Mouse (Mus musculus) hindbrain, embryonic 12.5 days (tissue): ENCODE data around the gene Csmd2. TPM values are rescaled to one million over a fixed set of nuclear protein-coding genes. Genes with fewer than 3 reads are reported as not detected.

Experiments used
- ATAC-seq: fragments of 200-750 bp; cut with Nextera tagmentation; 2 replicates; pipeline ENCODE4 v1.8.0; 2017; ENCODE audit warnings: moderate TSS enrichment; ENCODE audit not compliant: low FRiP score
- H3K27ac ChIP-seq: fragments of 300-500 bp; sonication (generic); 2 replicates; pipeline ENCODE4 v1.5.1; 2016; ENCODE audit warnings: mild to moderate bottlenecking
- H3K27me3 ChIP-seq: fragments of 300-500 bp; sonication (generic); 2 replicates; pipeline ENCODE4 v1.6.1; 2016; ENCODE audit warnings: mild to moderate bottlenecking
- H3K36me3 ChIP-seq: fragments of 300-500 bp; sonication (generic); 2 replicates; pipeline ENCODE4 v1.6.1; 2016; ENCODE audit warnings: mild to moderate bottlenecking
- H3K4me1 ChIP-seq: fragments of 300-500 bp; sonication (generic); 2 replicates; pipeline ENCODE4 v1.6.1; 2016
- H3K4me2 ChIP-seq: fragments of 300-500 bp; sonication (generic); replicated peaks from 2 replicates; pipeline ENCODE4 v1.6.1; 2016; ENCODE audit warnings: mild to moderate bottlenecking
- H3K4me3 ChIP-seq: fragments of 300-500 bp; sonication (generic); 2 replicates; pipeline ENCODE4 v1.5.1; 2016; ENCODE audit warnings: mild to moderate bottlenecking
- H3K9ac ChIP-seq: fragments of 300-500 bp; sonication (generic); 2 replicates; pipeline ENCODE4 v1.6.1; 2016; ENCODE audit warnings: mild to moderate bottlenecking, moderate library complexity
- H3K9me3 ChIP-seq: fragments of 300-500 bp; sonication (generic); replicated peaks from 2 replicates; pipeline ENCODE4 v1.6.1; 2016; ENCODE audit warnings: mild to moderate bottlenecking
- WGBS: fragments of 180-500 bp; shearing (Covaris S2); methylation state at CpG from one replicate; pipeline ENCODE4 v1.1.7; 2016; 5-methylcytosine and 5-hydroxymethylcytosine counted together
- polyA plus RNA-seq: library from polyadenylated mRNA; unstranded; fragments of >200 nt; fragmentation: Nextera tagmentation; extraction: Ambion mirVana; gene quantifications from 2 replicates; pipeline ENCODE4 v1.2.1, GENCODE M21; 2016

Gene Csmd2
- polyA plus RNA-seq, 1 experiment from 2014 or later: 5.4 TPM

DNA sequence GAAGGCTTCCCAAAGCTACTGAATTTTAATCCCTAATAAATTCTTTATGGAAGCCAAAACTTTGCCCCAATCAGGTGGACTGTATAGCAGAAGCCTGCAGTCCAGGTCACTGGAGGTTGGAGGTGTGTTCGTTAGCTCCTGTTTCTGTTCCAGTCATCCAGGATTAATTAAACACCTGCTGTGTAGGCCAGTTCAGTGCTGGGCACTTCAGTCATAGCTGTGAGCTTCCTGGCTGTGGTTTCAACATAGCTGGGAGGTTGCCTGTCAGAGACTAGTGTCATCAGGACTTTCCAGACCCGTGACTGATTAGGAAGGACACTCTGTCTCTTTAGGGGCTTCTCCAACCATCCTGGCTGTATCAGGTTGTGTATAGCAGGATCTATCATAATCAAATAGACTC, 337.9 kb downstream of the Csmd2 start:
- WGBS: 69% methylated on average over 2 of the region's 2 CpGs
- H3K4me3 ChIP-seq: no peak overlapping the region

DNA sequence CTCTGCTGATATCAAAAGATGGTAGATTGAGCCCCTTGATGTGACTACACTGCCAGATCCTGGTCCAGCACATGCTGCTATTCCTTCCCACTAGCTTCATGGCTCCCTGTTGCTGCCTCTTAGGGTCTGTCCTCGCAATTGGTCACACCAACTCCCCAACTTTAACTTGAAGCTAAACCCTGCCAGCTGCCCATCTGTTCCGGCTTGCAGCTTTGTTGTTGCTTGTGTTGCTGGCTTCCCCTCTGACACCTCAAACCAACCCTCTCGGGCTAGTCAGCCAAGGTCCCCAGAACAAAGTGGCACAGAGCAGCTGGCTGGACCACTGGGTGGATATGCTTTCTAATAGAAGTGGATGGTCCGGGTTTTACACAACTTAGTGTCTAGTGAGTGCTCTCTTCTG, 339.1 kb downstream of the Csmd2 start:
- no peak for ATAC-seq
- H3K4me2 ChIP-seq: no peak overlapping the region
- no peak overlapping the region for H3K27ac ChIP-seq
- 0 out of 2 replicates have a peak, but pooled peaks cover 4% of the 10 kb centered on the region for H3K4me1 ChIP-seq
- no peaks in the 10 kb centered on the region for H3K9me3 ChIP-seq
- H3K27me3 ChIP-seq: no peaks in the 10 kb centered on the region
- H3K36me3 ChIP-seq: no peaks in the 10 kb centered on the region
- no peak overlapping the region for H3K4me3 ChIP-seq
- 81% methylated on average over 4 of the region's 4 CpGs for WGBS
- no peak overlapping the region for H3K9ac ChIP-seq

More for the DNA sequence above, 337.9 kb downstream of the Csmd2 start:
- ATAC-seq: no peak
- H3K4me1 ChIP-seq: 0 out of 2 replicates have a peak, but pooled peaks cover 4% of the 10 kb centered on the region
- H3K36me3 ChIP-seq: no peaks in the 10 kb centered on the region
- H3K9ac ChIP-seq: no peak overlapping the region
- H3K9me3 ChIP-seq: no peaks in the 10 kb centered on the region
- no peak overlapping the region for H3K27ac ChIP-seq
- no peaks in the 10 kb centered on the region for H3K27me3 ChIP-seq
- H3K4me2 ChIP-seq: no peak overlapping the region

DNA sequence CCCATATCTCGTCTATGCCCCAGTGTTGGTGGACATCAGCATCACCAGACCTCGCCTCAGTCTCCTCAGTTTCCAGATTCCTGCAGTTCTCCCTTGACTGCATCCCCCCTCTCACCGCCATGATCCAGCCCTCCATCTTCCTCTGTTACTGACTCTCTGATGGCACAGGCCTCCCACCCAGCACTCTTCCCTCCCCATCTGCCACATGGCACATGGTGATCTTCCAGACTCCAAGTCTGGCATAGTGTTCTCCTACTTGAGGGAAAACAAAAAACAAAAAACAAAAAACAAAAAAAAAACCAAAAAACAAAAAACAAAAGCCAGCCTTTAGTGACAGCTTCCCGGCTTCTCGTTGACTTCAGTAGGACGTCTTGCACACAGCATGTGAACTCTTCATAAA, 339.8 kb downstream of the Csmd2 start:
- Histone ChIP-seq H3K9me3 (no peaks in the 10 kb centered on the region), H3K36me3 (no peaks in the 10 kb centered on the region), H3K4me1 (0 out of 2 replicates have a peak, but pooled peaks cover 4% of the 10 kb centered on the region), H3K4me3 (no peak overlapping the region), H3K27ac (no peak overlapping the region), H3K27me3 (no peaks in the 10 kb centered on the region), H3K4me2 (no peak overlapping the region), H3K9ac (no peak overlapping the region)
- 83% methylated on average over 6 of the region's 6 CpGs for WGBS
- no peak for ATAC-seq

DNA sequence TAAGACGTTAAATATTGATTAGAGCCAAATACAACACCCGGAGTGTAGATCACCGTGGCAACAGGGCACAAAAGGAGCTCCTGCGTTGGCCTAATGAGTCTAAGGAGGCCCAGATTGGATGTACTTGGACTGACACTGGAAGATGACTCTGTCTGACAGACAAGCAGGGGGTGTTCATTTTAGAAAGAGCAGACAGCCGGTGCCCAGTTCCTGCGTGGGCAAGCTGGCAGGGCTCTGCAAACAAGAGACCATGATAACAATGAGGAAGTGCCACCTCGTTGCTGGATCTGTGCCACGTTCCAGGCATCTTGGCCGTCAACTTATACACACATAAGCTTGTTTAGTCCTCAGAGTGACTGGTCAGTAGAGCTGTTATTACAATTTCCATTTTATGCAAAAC, 342.9 kb downstream of the Csmd2 start:
- 67% methylated on average over 9 of the region's 9 CpGs for WGBS

DNA sequence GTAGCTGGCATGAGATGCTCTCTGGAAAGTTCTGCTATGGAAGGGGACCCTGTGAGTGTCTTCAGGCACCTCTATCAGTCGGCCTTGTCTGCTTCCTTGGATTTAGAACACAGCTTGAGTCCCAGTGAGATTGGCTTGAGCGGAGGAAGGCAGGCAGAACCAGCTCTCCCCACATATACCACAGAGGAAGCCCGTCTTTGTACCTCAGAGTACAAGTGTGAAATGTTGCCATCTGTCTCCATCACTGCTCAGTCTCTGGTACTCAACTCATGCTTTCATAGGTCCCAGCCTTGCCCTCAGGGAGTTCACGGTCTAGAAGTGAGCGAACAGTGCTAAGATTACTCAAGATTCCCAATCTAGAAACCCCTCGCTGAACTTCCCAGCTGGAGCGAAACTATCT, 352.8 kb downstream of the Csmd2 start:
- Histone ChIP-seq H3K27ac (no peak overlapping the region), H3K4me2 (no peak overlapping the region), H3K9me3 (no peaks in the 10 kb centered on the region), H3K9ac (no peak overlapping the region), H3K4me3 (no peak overlapping the region), H3K27me3 (no peaks in the 10 kb centered on the region), H3K4me1 (no peaks in the 10 kb centered on the region), H3K36me3 (peaks cover 11% of the 10 kb centered on the region; the same call in 1 of the 2 replicates)
- ATAC-seq: no peak
- WGBS: 84% methylated on average over 7 of the region's 7 CpGs

More for the DNA sequence above, 342.9 kb downstream of the Csmd2 start:
- ATAC-seq: no peak
- H3K27me3 ChIP-seq: no peaks in the 10 kb centered on the region
- 0 out of 2 replicates have a peak, but pooled peaks cover 4% of the 10 kb centered on the region for H3K4me1 ChIP-seq
- H3K36me3 ChIP-seq: no peaks in the 10 kb centered on the region
- no peak overlapping the region for H3K4me2 ChIP-seq
- no peak overlapping the region for H3K9ac ChIP-seq
- H3K27ac ChIP-seq: no peak overlapping the region
- H3K9me3 ChIP-seq: no peaks in the 10 kb centered on the region
- no peak overlapping the region for H3K4me3 ChIP-seq

DNA sequence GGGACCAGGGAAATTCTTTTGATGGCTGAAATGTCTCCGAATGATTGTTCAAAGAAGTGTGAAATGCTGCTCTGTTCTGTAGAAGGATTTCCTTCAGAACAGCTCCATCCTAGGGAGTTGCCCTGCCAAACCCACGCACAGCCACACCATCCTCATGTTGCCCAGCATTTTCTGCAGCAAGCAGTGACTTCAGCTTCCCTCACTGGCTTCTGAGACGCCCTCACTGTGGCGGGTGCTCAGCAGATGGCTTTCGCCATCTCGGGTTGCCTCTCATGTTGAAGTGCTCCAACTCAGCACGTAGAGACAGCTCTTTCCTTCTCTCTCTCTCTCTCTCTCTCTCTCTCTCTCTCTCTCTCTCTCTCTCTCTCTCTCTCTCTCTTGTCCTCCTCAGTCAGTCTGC, 353.7 kb downstream of the Csmd2 start:
- ATAC-seq: no peak

DNA sequence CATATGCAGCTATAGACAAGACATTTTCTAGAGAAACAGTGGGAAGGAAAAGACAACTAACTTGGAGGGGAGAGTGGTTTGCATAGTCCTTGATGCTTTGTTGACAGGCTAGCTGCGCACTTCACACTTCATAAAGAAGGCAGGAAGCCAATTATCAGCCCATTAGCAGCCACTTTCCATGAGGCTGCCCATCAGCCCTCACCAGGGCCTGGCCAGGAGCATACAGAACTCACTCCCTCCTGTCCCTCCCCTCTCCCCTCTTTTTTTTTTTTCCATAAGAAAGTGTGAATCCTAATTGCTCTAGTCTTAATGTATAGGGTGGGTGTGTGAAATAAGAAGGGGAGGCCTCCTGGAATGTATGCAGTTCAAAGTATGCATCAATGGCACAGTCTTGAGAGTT, 354.6 kb downstream of the Csmd2 start:
- Histone ChIP-seq H3K36me3 (peaks cover 11% of the 10 kb centered on the region; the same call in 1 of the 2 replicates), H3K27me3 (no peaks in the 10 kb centered on the region), H3K9me3 (no peaks in the 10 kb centered on the region), H3K27ac (no peak overlapping the region), H3K4me3 (no peak overlapping the region), H3K9ac (no peak overlapping the region), H3K4me2 (no peak overlapping the region), H3K4me1 (no peaks in the 10 kb centered on the region)
- WGBS: 80% methylated on average over 1 of the region's 1 CpGs
- ATAC-seq: no peak

More for the DNA sequence above, 353.7 kb downstream of the Csmd2 start:
- H3K4me1 ChIP-seq: no peaks in the 10 kb centered on the region
- no peak overlapping the region for H3K9ac ChIP-seq
- peaks cover 11% of the 10 kb centered on the region; the same call in 1 of the 2 replicates for H3K36me3 ChIP-seq
- WGBS: 82% methylated on average over 7 of the region's 7 CpGs
- no peak overlapping the region for H3K4me2 ChIP-seq
- H3K4me3 ChIP-seq: no peak overlapping the region
- no peaks in the 10 kb centered on the region for H3K9me3 ChIP-seq
- H3K27me3 ChIP-seq: no peaks in the 10 kb centered on the region
- no peak overlapping the region for H3K27ac ChIP-seq

DNA sequence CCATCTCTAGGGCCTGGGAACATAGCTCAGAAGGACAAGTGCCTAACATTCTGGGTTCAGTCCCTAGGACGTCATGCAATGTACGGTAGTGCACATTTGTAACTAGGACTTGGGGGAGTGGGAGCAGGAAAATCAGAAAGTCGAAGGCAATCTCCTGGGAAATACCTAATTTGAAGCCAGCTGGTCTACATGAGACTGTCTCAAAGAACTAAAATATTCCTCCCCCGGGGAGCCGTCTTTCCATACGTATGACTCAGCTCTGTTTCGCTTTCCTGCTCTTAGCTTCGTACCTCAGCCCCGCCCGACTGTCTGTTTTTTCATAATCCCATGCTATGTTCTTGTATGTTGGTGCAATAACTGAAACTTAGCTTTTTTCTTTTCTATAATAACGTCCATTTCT, 371.1 kb downstream of the Csmd2 start:
- no peak overlapping the region for H3K27ac ChIP-seq
- ATAC-seq: no peak
- H3K4me2 ChIP-seq: no peak overlapping the region
- 87% methylated on average over 11 of the region's 11 CpGs for WGBS
- no peak overlapping the region for H3K9ac ChIP-seq
- no peak overlapping the region for H3K4me3 ChIP-seq
- no peaks in the 10 kb centered on the region for H3K36me3 ChIP-seq
- no peaks in the 10 kb centered on the region for H3K4me1 ChIP-seq
- H3K27me3 ChIP-seq: no peaks in the 10 kb centered on the region
- H3K9me3 ChIP-seq: no peaks in the 10 kb centered on the region

DNA sequence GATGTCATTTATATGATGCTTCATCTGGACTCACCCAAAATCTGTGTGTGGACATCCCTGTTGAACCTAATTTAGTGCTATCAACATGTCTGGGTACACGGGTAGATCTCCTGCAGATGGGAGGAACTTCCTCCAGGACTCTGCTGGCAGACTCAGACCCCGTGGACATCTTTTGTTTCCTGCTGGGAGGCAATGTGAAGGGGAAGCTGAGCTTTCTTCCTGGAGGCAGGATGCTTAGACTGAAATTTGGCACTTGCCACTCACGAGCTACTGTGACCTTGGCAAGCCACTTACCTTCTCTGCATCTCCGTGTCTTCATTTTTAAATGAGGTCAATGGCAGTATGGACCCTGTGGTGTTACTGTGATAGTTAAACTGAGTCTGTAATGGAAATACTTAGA, 378.2 kb downstream of the Csmd2 start:
- no peaks in the 10 kb centered on the region for H3K27me3 ChIP-seq
- WGBS: 71% methylated on average over 4 of the region's 4 CpGs
- H3K4me1 ChIP-seq: no peaks in the 10 kb centered on the region
- no peak overlapping the region for H3K9ac ChIP-seq
- H3K9me3 ChIP-seq: no peaks in the 10 kb centered on the region
- no peak overlapping the region for H3K4me2 ChIP-seq
- no peak overlapping the region for H3K27ac ChIP-seq
- no peak overlapping the region for H3K4me3 ChIP-seq
- H3K36me3 ChIP-seq: 0 out of 2 replicates have a peak, but pooled peaks cover 8% of the 10 kb centered on the region
- ATAC-seq: no peak

DNA sequence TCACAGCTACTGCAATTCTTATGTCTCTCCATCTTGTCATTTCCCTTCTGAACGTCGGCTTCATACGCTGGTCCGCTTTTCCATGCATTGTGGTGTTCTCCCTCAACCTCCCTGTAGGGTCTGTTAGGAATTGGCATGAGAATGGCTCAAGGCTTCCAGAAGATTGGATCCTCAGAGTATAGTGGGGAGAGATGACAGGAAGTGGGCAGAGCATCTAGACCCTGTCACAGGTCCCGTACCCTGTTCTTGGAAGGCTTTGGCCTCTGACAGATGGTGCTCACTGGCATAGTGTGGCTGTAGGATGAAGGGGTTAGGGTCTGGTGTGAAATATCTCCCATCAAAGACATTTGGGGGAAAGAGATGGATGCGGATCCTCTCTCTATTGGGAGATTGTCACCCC, 380.4 kb downstream of the Csmd2 start:
- Histone ChIP-seq H3K27ac (no peak overlapping the region), H3K4me2 (no peak overlapping the region), H3K9me3 (no peaks in the 10 kb centered on the region), H3K4me3 (no peak overlapping the region), H3K9ac (no peak overlapping the region), H3K36me3 (peaks cover 12% of the 10 kb centered on the region; the same call in 1 of the 2 replicates), H3K27me3 (no peaks in the 10 kb centered on the region), H3K4me1 (no peaks in the 10 kb centered on the region)
- no peak for ATAC-seq
- WGBS: 95% methylated on average over 6 of the region's 6 CpGs

DNA sequence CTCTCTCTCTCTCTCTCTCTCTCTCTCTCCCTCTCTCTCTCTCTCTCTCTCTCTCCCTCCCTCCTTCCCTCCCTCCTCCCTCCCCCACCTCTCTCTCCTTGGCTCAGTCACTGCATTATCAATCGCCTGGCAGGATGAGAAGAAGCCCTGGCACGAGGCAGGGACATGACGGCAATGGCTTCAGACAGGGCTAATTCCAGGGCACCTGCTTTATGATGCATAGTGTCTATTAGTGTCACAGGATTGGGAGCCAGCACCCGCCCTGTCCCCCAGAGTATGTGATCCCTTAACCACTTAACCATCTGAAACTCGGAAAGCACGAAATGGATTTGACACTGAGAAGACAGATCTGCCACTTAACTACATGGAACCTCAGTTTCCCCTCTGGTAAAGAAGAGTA, 384.1 kb downstream of the Csmd2 start:
- H3K9ac ChIP-seq: no peak overlapping the region
- H3K27me3 ChIP-seq: no peaks in the 10 kb centered on the region
- H3K4me1 ChIP-seq: no peaks in the 10 kb centered on the region
- no peak overlapping the region for H3K27ac ChIP-seq
- H3K9me3 ChIP-seq: no peaks in the 10 kb centered on the region
- H3K36me3 ChIP-seq: peaks cover 12% of the 10 kb centered on the region; the same call in 1 of the 2 replicates
- WGBS: 80% methylated on average over 6 of the region's 6 CpGs
- H3K4me3 ChIP-seq: no peak overlapping the region
- H3K4me2 ChIP-seq: no peak overlapping the region
- no peak for ATAC-seq

DNA sequence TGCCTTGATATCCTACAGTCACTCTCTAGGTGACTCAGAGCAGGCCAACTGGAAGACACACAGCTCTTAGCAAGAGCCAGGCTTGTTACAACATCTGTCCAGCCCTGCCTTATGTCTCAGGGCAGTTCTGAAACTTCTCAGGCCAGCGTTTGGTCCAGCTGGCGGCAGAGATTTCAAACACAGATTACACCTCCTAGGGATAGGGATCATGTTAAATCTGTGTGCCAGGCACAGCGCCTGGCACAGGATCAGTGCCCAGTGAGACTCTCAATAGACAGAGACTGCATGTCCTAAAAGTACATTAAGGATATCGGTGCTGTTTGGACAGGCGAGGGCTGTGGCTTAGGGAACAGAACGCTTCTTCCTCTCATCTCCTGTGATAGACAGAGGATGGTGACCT, 385.5 kb downstream of the Csmd2 start:
- no peaks in the 10 kb centered on the region for H3K27me3 ChIP-seq
- no peak overlapping the region for H3K9ac ChIP-seq
- H3K27ac ChIP-seq: no peak overlapping the region
- H3K4me3 ChIP-seq: no peak overlapping the region
- no peak for ATAC-seq
- H3K4me2 ChIP-seq: no peak overlapping the region
- H3K9me3 ChIP-seq: no peaks in the 10 kb centered on the region
- peaks cover 12% of the 10 kb centered on the region; the same call in 1 of the 2 replicates for H3K36me3 ChIP-seq
- H3K4me1 ChIP-seq: no peaks in the 10 kb centered on the region
- 94% methylated on average over 6 of the region's 6 CpGs for WGBS

DNA sequence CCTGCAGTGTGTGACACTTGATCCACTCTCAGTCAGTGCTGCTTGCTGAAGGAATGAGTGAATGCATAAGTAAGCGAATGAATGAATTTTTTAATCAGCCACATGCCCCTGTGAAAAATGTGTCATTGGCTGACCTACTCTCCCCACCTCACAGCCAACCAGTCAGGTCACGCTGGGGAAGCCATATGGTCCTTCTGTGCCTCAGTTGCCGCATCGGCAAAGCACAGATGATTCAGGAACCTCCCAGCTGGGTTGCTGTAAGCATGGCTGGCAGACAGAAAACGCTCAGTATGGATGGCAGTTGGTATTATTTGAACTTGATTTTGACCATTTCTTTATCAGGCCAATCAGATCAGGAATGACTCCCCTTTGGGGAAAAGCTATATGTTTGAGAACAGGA, 386.4 kb downstream of the Csmd2 start:
- Histone ChIP-seq H3K27ac (no peak overlapping the region), H3K4me1 (no peaks in the 10 kb centered on the region), H3K4me3 (no peak overlapping the region), H3K9ac (no peak overlapping the region), H3K36me3 (peaks cover 10% of the 10 kb centered on the region; the same call in 1 of the 2 replicates), H3K9me3 (no peaks in the 10 kb centered on the region), H3K4me2 (no peak overlapping the region), H3K27me3 (no peaks in the 10 kb centered on the region)
- no peak for ATAC-seq
- 93% methylated on average over 5 of the region's 5 CpGs for WGBS
